Mouse (Mus musculus): ENCODE data around the gene Ttc36.

DNA sequence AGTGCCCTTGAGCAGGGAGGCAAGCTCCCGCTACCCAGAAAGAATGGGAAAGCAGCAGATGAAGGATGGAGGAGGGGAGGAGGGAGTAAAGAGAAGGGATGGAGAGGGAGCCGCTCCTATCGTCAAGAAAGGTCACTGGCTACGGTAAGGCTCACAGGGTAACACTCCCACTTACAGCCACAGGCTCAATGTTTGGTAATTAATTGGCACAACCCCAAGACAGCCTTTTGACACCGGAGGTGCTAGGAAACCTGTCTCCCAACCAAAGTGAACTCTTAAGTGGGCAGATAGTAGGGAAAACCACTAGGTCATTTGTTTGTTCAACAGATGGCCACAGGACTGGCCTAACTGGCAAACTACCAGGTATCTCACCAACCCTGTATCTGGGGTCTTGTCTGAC lies 4.3 kb upstream of the Ttc36 start:
- TF ChIP-seq CTCF (IDR thresholded peaks at IDR 0.05; ENCODE audit: control insufficient read depth, insufficient read depth, low read length) (no peak), POLR2A (IDR thresholded peaks at IDR 0.05; ENCODE audit: borderline replicate concordance, control insufficient read depth, low read depth, low read length) (no peak)
